Mouse (Mus musculus) cerebellum, adult 2 months (tissue): ENCODE results near the gene Cbr4. TPM values are rescaled to one million over a fixed set of nuclear protein-coding genes. Genes with fewer than 3 reads are reported as not detected.

Experiments
- DNase-seq, 2 experiments: peaks; one replicate each; pipeline ENCODE4 v3.0.0; 2021
- H3K27ac ChIP-seq: fragments of 200-500 bp; 2 replicates; pipeline ENCODE4 v1.5.1; 2012; ENCODE audit warnings: low read length, control low read depth, inconsistent platforms; ENCODE audit not compliant: insufficient read depth
- H3K27me3 ChIP-seq: fragments of 200-500 bp; 2 replicates; pipeline ENCODE4 v1.6.1; 2012; ENCODE audit warnings: inconsistent platforms, mild to moderate bottlenecking, low read length, moderate library complexity; ENCODE audit not compliant: control insufficient read depth, insufficient read depth
- H3K4me1 ChIP-seq: fragments of 200-500 bp; 2 replicates; pipeline ENCODE4 v1.6.1; 2011; ENCODE audit warnings: low read length; ENCODE audit not compliant: control insufficient read depth, insufficient read depth
- H3K4me3 ChIP-seq: fragments of 200-500 bp; replicated peaks from 2 replicates; pipeline ENCODE3; 2011; ENCODE audit warnings: mild to moderate bottlenecking, low read depth, low read length, control low read depth; ENCODE audit not compliant: insufficient read depth
- CTCF ChIP-seq: fragments of 200-500 bp; IDR thresholded peaks from 2 replicates; pipeline ENCODE4 v1.5.1; 2011; ENCODE audit warnings: low read depth, mild to moderate bottlenecking, control low read depth, low read length, moderate library complexity, borderline replicate concordance; ENCODE audit not compliant: insufficient read depth
- POLR2A ChIP-seq: fragments of 200-500 bp; IDR thresholded peaks from 2 replicates; pipeline ENCODE4 v1.6.1; 2011; ENCODE audit warnings: low read length, control low read depth, borderline replicate concordance; ENCODE audit not compliant: insufficient read depth
- WGBS: fragments of 180-500 bp; shearing (Covaris S2); methylation state at CpG from one replicate; pipeline ENCODE4 v1.1.7; 2018; 5-methylcytosine and 5-hydroxymethylcytosine counted together
- polyA plus RNA-seq: library from polyadenylated mRNA; depleted of rRNA; stranded (reverse); fragments of >200 nt; gene quantifications from 2 replicates; pipeline ENCODE4 v1.2.3, GENCODE M21; 2012; rRNA removed

Gene Cbr4
- 15.3 TPM in 2 replicates for polyA plus RNA-seq

DNA sequence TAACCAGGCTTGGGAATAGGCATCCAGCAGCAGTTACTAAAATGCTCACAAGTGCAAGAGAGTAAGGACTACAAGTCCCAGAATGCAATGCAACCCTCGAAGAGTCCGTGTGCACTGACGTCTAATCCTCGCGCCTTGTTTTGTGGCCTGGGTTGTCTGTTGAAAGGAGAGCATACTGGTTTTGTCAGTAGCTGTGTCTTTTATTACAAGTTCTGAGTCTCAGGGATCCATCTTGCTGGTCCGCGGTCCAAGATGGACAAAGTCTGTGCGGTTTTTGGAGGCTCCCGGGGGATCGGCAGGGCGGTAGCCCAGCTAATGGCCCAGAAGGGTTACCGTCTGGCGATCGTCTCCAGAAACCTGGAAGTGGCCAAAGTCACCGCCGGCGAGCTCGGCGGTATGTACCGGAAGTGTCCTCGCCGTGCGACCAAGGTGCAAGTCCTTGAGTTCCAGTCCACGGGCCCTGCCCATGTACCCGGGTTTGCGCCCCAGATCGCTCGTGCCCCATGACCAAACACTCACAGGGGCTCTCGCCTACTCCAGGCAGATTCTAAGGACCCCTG lies at the start of gene Cbr4:
TSS of gene Cbr4 (plus strand) at position 138 of the 560 bp plus-strand sequence.
- no peaks in the 10 kb centered on the region for H3K27me3 ChIP-seq
- H3K4me3 ChIP-seq: peak within 1 kb of the TSS; percentile 72
- H3K4me1 ChIP-seq: no peaks in the 10 kb centered on the region
- DNase-seq: peak; percentile 91 to 92
- TF ChIP-seq POLR2A (peak; percentile 91; the same call in 1 of the 2 replicates), CTCF (no peak)
- WGBS: under 1% methylated on average over 29 of the region's 29 CpGs
- peak within 1 kb of the TSS; percentile 47 for H3K27ac ChIP-seq

DNA sequence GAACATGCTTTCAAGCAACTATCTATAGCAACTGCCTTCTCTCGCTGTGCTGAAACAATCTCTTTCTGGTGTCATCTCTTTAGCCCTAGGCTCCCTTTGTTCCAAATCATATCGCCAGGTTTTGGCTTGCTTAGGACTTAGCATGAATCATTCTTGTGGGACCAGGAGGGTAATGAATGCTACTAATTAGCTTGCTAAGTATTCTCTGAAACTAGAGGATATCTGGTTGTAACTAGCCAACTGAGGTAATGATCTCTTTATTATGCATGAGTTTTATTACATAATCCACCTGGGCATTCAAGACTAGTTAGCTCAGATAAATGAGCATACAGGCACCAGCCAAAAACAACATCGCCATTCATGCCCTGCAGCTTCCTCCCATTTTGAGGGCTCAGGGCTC lies 44.5 kb upstream of the Cbr4 start:
- Histone ChIP-seq H3K27me3 (no peaks in the 10 kb centered on the region), H3K27ac (no peak overlapping the region), H3K4me3 (no peak overlapping the region), H3K4me1 (no peaks in the 10 kb centered on the region)
- DNase-seq: no peak
- WGBS: 83% methylated on average over 3 of the region's 3 CpGs
- TF ChIP-seq CTCF: no peak
- TF ChIP-seq POLR2A: no peak

DNA sequence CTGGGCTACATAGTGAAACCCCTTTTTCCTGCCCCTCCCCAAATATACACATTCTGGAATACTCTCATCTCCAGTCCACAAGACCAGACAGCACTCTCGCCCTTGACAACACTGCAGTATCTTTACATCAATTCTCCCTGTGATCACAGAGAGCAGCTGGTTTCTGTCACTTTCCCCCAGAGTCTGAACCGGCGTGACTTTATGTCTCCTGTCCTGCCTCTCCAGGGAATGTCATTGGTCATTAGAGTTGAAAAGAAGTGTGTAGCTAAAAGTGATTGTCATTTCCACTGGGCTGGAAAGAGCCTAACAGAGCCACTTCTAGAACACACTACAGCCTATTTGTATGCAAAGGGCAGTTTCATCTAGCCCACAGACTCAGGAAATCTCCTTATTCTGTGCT lies 43.2 kb upstream of the Cbr4 start:
- no peaks in the 10 kb centered on the region for H3K4me1 ChIP-seq
- DNase-seq: no peak
- TF ChIP-seq CTCF (no peak), POLR2A (no peak)
- 48% methylated on average over 3 of the region's 3 CpGs for WGBS
- no peak overlapping the region for H3K4me3 ChIP-seq
- no peak overlapping the region for H3K27ac ChIP-seq
- no peaks in the 10 kb centered on the region for H3K27me3 ChIP-seq

GRCm38 (mm10) chr8:61446329-61446728 lies 41.2 kb upstream of the Cbr4 start:
- TF ChIP-seq POLR2A (no peak), CTCF (no peak)
- Histone ChIP-seq H3K4me1 (no peaks in the 10 kb centered on the region), H3K4me3 (no peak overlapping the region), H3K27ac (no peak overlapping the region), H3K27me3 (no peaks in the 10 kb centered on the region)
- no peak for DNase-seq
- WGBS: 17% methylated on average over 15 of the region's 15 CpGs

DNA sequence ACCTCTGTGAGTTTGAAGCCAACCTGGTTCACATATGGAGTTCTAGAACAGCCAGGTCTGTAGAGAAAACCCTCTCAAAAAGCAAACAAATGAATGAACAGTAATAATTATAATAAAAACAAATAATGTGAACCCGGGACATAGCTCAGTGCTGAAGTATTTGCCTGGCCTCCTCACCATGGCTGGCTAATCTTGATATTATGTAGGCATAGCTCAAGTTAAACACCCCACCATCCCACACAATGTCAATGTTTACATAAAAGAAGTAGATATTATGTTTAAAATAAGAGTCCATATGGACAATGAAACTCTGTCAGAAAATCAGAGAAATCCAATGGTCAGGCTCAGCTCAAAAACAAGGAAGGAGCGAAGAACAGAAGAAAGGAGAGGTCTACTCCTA lies 39.4 kb upstream of the Cbr4 start:
- TF ChIP-seq POLR2A (no peak), CTCF (no peak)
- no peak overlapping the region for H3K27ac ChIP-seq
- H3K4me1 ChIP-seq: no peaks in the 10 kb centered on the region
- no peaks in the 10 kb centered on the region for H3K27me3 ChIP-seq
- no peak overlapping the region for H3K4me3 ChIP-seq
- DNase-seq: no peak
- WGBS: 86% methylated on average over 2 of the region's 2 CpGs

DNA sequence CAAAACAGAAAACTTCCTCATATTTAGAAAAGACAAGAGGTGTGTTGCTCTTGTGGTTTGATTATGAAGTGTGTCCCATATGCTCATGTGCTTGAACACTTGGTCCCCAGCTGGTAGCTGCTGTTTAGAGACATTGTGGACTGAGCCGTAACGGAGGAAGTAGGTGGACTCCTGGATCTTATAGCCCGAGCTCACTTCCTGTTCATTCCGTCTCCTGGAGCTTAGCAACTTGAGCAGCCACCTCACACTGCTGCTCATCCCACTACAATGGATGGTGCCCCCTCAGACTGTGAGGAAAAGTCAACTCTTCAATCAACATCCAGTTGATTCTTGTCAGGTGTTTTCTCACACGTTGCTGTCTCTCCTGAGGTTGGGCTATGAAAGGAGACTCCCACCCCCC lies 38.7 kb upstream of the Cbr4 start:
- WGBS: 75% methylated on average over 5 of the region's 5 CpGs
- Histone ChIP-seq H3K27ac (no peak overlapping the region), H3K27me3 (no peaks in the 10 kb centered on the region), H3K4me3 (no peak overlapping the region), H3K4me1 (no peaks in the 10 kb centered on the region)
- DNase-seq: no peak
- TF ChIP-seq POLR2A (no peak), CTCF (no peak)

GRCm38 (mm10) chr8:61450916-61451575 lies 36.5 kb upstream of the Cbr4 start:
- 86% methylated on average over 9 of the region's 9 CpGs for WGBS
- Histone ChIP-seq H3K4me1 (no peaks in the 10 kb centered on the region), H3K27ac (no peak overlapping the region), H3K27me3 (no peaks in the 10 kb centered on the region), H3K4me3 (no peak overlapping the region)
- TF ChIP-seq POLR2A (no peak), CTCF (no peak)
- no peak for DNase-seq

DNA sequence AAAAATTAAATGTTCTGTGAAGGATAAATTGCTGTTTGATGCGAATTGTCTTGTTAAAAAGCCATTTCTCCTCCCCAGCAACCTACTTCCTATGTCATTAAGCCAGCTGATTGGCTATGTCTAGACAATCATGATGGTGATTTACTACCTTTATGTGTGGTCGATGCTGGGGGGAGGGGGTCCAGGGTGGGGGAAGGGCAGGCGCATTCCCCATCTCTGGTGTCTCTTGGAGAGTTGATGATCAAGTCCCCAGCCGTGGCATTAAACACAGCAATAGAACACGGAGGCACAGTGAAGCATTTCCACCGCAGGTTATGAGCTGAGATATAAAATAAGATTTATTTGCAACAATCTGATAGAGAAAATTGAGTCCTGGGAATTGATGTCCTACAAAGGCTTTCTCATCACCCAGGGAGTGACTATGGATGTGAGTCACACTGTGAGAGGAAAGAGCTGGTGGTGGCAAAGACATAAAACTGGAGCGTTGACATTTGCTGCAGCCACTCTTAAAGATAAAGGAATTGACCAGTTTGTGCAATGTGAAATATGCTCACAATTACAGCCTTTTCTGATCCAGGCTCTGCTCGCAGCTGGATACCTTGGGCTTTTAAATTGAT lies 35.7 kb upstream of the Cbr4 start:
- H3K27me3 ChIP-seq: no peaks in the 10 kb centered on the region
- no peaks in the 10 kb centered on the region for H3K4me1 ChIP-seq
- WGBS: 86% methylated on average over 8 of the region's 8 CpGs
- no peak overlapping the region for H3K4me3 ChIP-seq
- no peak overlapping the region for H3K27ac ChIP-seq
- DNase-seq: no peak
- no peak for TF ChIP-seq CTCF
- no peak for TF ChIP-seq POLR2A
